Mouse (Mus musculus): ENCODE results near the gene Pdx1.
A peak's percentile ranks its signal among the peaks of the same experiment; 100 is the strongest.

Gene Pdx1

DNA sequence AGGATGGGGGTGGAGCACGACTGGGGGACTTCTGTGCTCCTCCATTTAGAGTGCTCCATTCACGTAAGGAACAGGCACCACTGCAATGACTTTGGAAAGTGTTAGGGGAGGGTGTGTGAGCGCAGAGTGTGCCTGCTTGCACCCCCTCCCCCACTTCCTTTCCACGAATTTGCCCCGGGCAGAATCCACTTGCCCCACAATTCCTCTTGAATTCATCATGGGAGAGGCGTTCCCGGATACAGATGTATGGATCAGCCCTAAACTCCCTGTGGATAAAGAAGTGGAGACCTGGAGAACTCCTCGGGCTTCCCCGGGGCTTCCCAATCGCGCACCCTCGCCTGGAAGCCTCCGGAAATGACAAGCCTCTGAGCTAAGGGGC, 7.8 kb downstream of the Pdx1 start:
- DNase-seq (ENCODE audit: low spot score in 2 of 2), result no peak

DNA sequence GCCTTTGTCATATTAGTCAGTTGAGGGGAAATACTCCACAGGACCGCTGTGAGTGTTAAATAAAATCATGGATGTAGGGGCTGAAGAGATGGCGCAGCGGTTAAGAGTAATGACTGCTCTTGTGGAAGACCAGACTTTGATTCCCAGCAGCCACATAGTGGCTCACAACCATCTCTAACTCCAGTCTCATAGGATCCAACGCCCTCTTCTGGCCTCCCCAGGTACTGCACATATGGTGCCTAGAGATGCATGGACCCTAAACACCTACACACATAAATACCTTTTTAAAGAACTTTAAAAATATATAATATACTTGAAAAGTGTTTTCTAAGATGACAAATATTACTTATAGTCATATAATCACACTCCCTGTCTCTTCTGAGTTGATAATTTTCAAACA, 14.6 kb downstream of the Pdx1 start:
- DNase-seq (ENCODE audit: low spot score in 2 of 2), result no peak

DNA sequence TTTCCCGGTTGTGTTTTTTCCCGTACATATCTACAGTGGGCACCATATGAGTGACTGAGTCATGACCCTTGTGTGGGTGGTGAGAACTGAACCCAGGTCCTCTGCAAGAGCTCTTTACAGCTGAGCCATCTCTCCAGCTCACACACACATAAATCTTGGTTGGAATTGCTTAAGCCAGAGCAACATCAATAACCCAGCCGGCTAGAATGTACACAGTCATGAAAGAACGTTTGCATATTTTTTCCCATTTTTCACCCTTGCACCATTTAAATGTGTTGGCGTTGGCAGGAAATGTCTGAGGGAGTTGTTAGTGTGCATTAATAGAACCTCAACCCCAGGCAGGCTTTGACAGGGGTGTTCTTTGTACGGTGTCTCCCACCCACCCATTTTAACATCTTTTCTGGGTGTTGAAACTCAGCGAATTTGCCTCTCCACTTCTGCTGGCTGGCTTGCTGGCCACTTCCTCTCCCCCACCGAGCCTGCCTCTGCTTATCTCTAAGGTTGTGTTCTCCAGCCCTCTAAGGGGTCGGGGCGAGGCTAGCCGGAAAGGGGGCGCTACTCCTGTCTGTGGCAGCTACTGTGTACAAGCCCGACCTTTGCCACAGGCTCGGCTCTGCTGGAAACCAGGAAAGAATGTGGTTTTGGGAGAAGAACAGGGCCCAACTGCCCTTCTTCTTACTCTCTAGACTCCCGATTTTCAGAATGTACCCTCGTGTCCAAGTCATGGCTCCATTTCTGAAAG, 22.2 kb downstream of the Pdx1 start:
- DNase-seq (ENCODE audit: low spot score in 2 of 2), result no peak

DNA sequence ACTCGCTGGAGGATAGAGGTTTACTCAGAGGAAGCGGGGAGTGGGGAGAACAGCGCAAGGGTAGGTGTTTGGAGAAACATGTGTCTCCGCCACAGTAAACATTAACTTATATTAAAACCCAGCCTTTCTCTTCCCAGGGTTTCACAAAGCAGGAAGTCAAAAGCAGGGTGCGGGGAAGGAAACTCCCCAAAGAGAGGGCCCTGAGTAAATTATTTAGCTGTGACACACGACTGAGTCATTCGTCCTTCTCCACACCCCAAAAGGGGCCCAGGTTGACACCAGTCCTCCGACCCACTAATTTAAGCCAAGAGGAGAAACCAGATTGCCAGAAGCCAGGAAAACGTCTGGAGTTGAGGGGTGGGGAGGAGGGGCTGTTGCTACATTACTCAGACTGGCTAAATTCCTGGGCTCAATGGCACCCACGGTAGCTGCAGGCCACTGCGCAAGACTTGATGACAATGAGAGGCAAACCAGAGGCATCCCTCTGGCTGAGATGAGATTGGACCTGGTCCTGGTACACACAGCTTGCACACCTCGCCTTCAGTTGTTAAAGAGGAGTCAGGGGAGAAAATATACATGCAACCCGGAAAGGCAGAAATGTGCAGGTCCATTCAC, 22.9 kb downstream of the Pdx1 start:
- no peak for DNase-seq (ENCODE audit: low spot score in 2 of 2)

- DNase-seq (ENCODE audit: low spot score in 2 of 2), result peak in 1 of 2 experiments; percentile 65
These were observed 23.6 kb downstream of the Pdx1 start for GRCm38 (mm10) chr5:147293127-147293910.

- DNase-seq (ENCODE audit: low spot score in 2 of 2), result no peak
These were observed 24.4 kb downstream of the Pdx1 start for GRCm38 (mm10) chr5:147294121-147294520.

- no peak for DNase-seq (ENCODE audit: low spot score in 2 of 2)
These were observed 27.5 kb downstream of the Pdx1 start for GRCm38 (mm10) chr5:147297249-147297648.

DNA sequence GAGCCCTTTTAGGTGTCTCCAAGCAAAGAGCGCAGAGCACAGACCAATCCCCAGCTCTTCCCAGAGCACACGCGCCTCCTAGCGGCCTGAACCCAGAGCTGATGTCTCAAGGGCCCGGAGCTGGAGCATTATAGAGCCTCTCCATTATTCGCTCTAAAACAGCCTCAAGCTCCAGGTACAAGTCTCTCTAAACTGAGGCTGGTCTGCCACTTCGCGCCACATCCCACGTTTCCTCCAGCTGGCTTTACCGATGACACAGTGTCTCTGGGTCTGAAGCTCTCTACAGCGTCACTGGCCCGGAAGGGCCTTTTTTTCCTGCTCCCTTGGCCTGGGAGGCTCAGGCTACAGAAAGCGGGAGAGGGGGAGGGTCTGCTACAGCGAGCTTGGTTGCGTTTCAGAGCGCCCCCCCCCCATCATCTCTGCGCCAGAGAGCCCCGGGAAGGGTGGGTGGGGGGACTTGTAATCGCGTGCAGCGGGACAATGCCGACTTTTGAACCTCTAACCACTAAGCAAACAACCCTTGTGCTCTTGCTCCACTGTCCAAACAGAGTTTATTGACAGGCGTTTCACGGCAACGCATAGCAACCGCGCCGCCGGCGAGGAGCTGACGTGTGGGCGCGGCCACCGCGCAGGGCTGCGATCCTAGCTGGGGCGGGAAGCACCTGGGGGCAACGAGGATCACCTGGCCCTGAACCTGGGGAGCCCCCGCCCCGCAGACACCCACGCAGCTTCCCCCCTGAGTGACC, 29.7 kb downstream of the Pdx1 start:
- DNase-seq (ENCODE audit: low spot score in 2 of 2), result no peak

DNA sequence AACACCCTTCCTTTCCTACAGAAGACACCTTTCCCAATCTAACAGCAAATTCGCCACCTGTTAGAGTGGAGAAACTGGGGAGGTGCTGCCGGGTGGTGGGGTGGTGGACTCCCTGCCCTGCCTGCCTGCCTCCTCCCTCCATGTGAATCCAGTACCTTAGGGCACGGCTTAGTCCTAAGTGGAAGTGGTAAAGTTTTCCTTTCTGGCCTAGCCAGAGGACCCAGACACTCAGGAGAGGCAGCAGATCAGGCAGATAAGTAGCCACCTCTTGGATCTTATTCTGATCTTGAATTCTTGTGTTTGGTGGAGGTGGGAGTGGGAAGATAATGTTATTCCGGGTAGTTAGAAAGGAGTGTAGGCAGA, 30.2 kb downstream of the Pdx1 start:
- no peak for DNase-seq (ENCODE audit: low spot score in 2 of 2)

GRCm38 (mm10) chr5:147300917-147301780, 31.4 kb downstream of the Pdx1 start:
- no peak for DNase-seq (ENCODE audit: low spot score in 2 of 2)

GRCm38 (mm10) chr5:147301781-147302070, 32.0 kb downstream of the Pdx1 start:
- no peak for DNase-seq (ENCODE audit: low spot score in 2 of 2)

DNA sequence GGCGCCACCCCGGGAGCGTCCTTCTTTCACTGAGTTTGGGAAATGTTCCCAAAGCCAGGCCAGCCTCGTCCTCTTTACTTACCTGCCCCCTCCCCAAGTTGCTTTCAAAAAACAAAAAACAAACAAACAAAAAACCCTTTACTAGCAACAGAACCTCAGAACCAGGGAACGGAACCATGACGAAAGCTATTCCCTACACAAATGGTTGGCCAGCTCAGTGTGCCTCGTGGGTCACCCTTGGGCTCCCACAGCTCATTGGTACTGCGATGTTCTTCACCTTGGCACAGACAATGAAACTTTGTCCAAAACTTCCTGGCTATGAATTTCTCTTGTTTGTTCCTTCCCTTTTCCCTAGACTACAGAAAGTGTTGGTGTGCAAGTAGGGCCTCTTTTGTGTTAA, 32.4 kb downstream of the Pdx1 start:
- no peak for DNase-seq (ENCODE audit: low spot score in 2 of 2)

DNA sequence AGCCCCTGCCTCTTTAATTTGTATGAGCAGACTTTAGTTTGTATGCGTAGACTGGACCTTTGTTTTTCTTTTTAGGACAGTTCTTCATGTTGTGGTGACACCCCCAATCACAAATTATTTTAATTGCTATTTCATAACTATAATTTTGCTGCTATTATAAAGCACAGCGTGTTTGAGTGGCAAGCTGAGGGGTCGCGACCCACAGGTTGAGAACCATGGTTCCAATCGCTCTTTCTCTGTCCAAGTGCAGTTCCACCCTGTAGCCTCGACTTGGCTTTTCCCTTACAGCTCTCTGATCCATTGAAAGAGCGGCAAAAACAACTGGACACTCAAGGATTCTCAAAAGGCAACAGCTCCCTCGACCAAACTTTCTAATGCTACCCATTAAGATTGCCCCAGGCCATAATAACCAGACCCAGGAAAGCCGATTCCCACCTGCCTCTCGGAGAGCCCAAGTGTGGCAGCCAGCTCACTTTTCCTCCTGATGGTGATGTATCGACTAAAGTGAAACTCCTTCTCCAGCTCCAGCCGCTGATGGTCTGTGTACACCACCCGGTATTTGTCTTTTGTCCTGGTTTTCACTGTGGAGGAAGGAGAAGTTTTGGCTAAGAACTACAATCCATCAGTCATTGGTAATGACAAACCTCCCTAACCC, 33.1 kb downstream of the Pdx1 start:
- DNase-seq (ENCODE audit: low spot score in 2 of 2), result no peak

DNA sequence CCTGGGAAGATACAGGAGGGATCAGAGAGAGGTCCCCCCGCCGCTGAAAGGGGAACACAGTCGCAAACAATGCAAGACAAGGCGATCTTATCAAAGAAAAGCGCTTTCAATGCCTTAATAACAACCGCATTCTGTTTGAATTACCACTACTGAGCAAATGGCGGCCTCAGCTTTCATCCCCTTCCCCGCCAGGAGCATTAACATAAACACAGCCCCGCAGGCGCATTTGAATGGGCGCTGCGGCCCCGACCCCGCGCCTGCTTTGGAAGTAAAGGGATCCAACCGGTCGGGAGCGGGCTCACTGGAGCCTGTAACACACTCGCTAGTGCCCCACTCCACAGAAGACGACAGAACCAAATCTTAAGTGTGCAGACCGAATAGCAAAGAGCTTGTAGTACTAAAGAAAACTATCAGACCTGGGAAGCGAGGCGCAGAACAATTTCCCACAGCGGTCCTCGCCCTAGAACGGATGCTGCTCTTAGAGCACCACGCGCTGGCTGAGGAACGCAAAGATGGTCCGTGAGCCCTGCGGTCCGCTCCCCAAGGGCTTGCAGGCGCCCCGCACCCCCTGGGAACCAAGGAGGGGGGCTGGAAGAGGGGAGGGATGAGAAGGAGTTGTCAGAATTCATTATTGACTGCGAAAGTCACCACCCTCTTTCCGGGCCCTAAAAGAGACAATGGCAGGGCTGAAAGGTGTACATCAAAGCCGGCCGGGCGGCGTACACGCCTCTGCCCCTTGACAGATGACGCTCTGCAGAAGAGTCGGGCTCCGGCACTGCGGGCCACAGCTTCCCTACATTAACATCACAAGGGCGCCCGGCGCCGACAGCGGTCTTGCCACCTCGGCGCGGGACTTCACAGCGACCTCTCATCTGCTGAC, 34.8 kb downstream of the Pdx1 start:
- DNase-seq (ENCODE audit: low spot score in 2 of 2), result no peak

GRCm38 (mm10) chr5:147305166-147305565, 35.4 kb downstream of the Pdx1 start:
- DNase-seq (ENCODE audit: low spot score in 2 of 2), result no peak

DNA sequence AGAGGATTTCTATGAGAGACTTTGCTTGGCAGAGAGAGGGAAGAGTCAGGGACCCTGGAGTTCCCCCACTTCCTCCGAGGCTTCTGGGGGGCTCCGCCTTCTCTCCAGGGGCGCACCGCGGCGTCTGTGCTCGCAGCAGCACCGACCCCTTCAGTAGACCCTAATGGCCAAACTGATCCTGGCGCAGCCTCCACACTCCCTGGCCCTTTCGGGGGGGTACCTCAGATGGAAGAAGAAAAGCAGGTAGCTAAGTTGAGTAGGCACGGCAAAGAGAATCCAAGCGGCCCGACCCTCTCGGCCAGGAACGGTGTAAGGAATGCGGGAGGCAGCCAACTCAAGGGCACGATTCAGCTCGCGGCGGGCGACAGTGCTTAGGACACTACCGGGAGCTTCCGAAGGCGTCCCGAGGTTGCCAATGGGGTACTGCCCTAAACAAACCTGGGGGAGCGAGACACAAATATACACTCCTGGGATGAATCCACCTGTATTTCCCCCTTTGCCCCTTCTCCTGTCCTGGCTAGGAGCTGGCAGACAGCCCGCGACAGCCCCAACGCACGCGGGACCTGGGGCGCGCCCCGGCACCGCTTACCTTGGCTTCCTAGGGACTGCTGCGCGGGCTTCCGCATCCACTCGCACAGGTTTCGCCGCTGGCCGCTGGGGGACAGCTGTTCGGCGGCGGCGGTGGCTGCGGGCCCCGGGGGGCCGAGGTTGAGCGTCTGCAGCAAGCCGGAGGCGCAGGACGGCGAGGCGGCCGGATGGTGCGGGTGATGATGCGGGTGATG, 36.3 kb downstream of the Pdx1 start:
- DNase-seq (ENCODE audit: low spot score in 2 of 2), result no peak

- DNase-seq (ENCODE audit: low spot score in 2 of 2), result no peak
These were observed 37.1 kb downstream of the Pdx1 start, which contains the start of gene Cdx2 for GRCm38 (mm10) chr5:147306638-147307397. Gene Cdx2, minus strand, starts transcription at chr5:147307270.

GRCm38 (mm10) chr5:147307398-147307785, 37.6 kb downstream of the Pdx1 start:
- DNase-seq (ENCODE audit: low spot score in 2 of 2), result no peak
